Mouse (Mus musculus) lung, postnatal 0 days (tissue): ENCODE measurements around the gene Gtsf2.

Source experiments
- CTCF ChIP-seq: IDR thresholded peaks from 2 replicates; pipeline ENCODE4 v1.5.1; 2016; ENCODE audit warnings: antibody characterized with exemption, mild to moderate bottlenecking
- EP300 ChIP-seq: IDR thresholded peaks from 2 replicates; pipeline ENCODE4 v1.6.1; 2016; ENCODE audit warnings: antibody characterized with exemption, mild to moderate bottlenecking, control low read depth

DNA sequence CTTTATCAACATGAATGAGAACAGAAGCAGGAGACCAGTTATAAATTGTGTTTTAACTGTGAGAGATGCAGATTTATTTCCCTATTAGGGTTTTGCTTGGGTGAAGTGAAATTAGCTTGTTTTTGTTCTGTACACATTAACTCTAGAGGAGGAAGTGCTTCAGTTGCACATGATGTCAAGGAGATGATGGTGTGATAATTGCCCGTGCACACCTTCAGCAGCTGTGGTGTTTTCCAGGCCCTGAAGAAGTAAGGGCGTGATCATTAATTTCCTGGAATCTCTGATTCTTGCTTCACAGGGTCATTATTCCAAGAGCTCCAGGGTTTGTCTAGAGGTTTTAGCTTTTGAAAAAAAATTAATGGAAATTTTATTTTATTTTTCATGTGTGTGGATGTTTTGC lies 31.9 kb upstream of the Gtsf2 start:
- no peak for TF ChIP-seq CTCF
- TF ChIP-seq EP300: no peak
